Mouse (Mus musculus): ENCODE results near the gene Gm20388.

GRCm38 (mm10) chr8:121424080-121424479, 1513.4 kb downstream of the Gm20388 start:
- TF ChIP-seq CTCF (IDR thresholded peaks at IDR 0.05; ENCODE audit: insufficient read depth, low read depth, low read length), result no peak
- TF ChIP-seq POLR2A (IDR thresholded peaks at IDR 0.05; ENCODE audit: insufficient read depth, low read depth, low read length), result no peak

Measured in olfactory bulb, adult 2 months (tissue).